Mouse (Mus musculus) brain, embryonic 14.5 days (tissue): ENCODE measurements around the gene Zfp69.
A peak's percentile ranks its signal among the peaks of the same experiment; 100 is the strongest.

Experiments used
- CTCF ChIP-seq: fragments of 200-500 bp; IDR thresholded peaks from 2 replicates; pipeline ENCODE4 v1.5.1; 2012; ENCODE audit warnings: inconsistent platforms, mild to moderate bottlenecking, moderate library complexity, borderline replicate concordance; ENCODE audit not compliant: insufficient read depth, insufficient read length; ENCODE audit errors: extremely low read depth
- POLR2A ChIP-seq: fragments of 200-500 bp; IDR thresholded peaks from 2 replicates; pipeline ENCODE4 v1.6.1; 2012; ENCODE audit warnings: mild to moderate bottlenecking, inconsistent platforms, borderline replicate concordance; ENCODE audit not compliant: poor library complexity, insufficient read depth, insufficient read length, severe bottlenecking; ENCODE audit errors: extremely low read depth

DNA sequence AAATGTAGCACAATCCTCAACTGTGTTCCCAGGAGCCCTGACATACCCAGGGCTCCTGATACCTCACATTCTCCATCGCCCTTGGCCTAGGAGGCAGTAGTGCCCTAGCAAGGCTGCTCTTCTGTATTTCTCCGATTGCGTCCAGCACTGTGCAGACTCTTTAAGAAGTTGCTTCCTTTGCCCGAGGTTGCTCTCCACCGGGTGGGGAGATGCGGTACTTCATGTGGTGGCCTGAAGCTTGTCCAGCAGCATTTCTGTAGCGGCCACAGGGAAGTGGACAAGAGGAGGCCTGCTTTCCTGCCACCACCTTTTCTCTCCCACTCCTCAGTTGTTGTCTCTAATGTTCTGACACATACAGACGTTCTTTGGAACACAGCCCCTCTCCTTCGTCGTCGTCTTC lies 56.9 kb downstream of the Zfp69 start:
- peak; percentile 16; the same call in 1 of the 2 replicates for TF ChIP-seq CTCF
- TF ChIP-seq POLR2A: no peak
